In genomic region chr6:28995701-28996100, GRCm38 (mm10) we compare ENCODE assay signal across 28 mouse cellular contexts.
DNase-seq lines count a peak whose midpoint lies in the region; ATAC-seq and TF ChIP-seq lines count a peak whose summit lies in the region.
"Had no signal": no experiment of that assay in that cellular context is flagged by ENCODE, and none has a peak within 500 bp of the region (broad histone marks: within the 10 kb centered on the region; RNA-seq: fewer than 3 reads in every experiment).

No protein-coding gene starts in this region.

- H3K27me3 ChIP-seq in hindbrain, embryonic 15.5 days, result no peaks in the 10 kb centered on the region
- H3K27me3 ChIP-seq in hindbrain, postnatal 0 days (ENCODE audit: insufficient read depth, low read length), result no peaks in the 10 kb centered on the region
- H3K27me3 ChIP-seq in neural tube, embryonic 15.5 days (replicated peaks), result no peaks in the 10 kb centered on the region
- H3K27me3 ChIP-seq: embryonic facial prominence, embryonic 12.5 days; forebrain, embryonic 15.5 days; heart, embryonic 15.5 days; limb, embryonic 12.5 days; liver, embryonic 15.5 days; midbrain, embryonic 15.5 days had no signal

- 49% methylated on average over 10 of the region's 10 CpGs for WGBS in hindbrain, embryonic 15.5 days
- WGBS in hindbrain, postnatal 0 days, result 43% methylated on average over 10 of the region's 10 CpGs
- WGBS in neural tube, embryonic 15.5 days, result 31% methylated on average over 10 of the region's 10 CpGs

- H3K9ac ChIP-seq in hindbrain, embryonic 15.5 days, result no peak overlapping the region
- H3K9ac ChIP-seq in hindbrain, postnatal 0 days (replicated peaks; ENCODE audit: low read length), result no peak overlapping the region
- no peak overlapping the region for H3K9ac ChIP-seq in neural tube, embryonic 15.5 days (replicated peaks)
- H3K9ac ChIP-seq: embryonic facial prominence, embryonic 12.5 days; forebrain, embryonic 15.5 days; heart, embryonic 15.5 days; hindbrain, embryonic 14.5 days; limb, embryonic 12.5 days; liver, embryonic 15.5 days; lung, embryonic 14.5 days; midbrain, embryonic 15.5 days had no signal

- H3K4me1 ChIP-seq in hindbrain, embryonic 15.5 days (replicated peaks), result peaks cover 4% of the 10 kb centered on the region; the same call in 1 of the 2 replicates
- no peaks in the 10 kb centered on the region; the same call in 1 of the 2 replicates for H3K4me1 ChIP-seq in hindbrain, postnatal 0 days (ENCODE audit: insufficient read depth, low read length)
- peaks cover 11% of the 10 kb centered on the region for H3K4me1 ChIP-seq in neural tube, embryonic 15.5 days
- H3K4me1 ChIP-seq: embryonic facial prominence, embryonic 12.5 days; forebrain, embryonic 15.5 days; heart, embryonic 15.5 days; limb, embryonic 12.5 days; liver, embryonic 15.5 days had no signal

- peak; percentile 36 for DNase-seq in adrenal gland, postnatal 10 days
- DNase-seq in adrenal gland, adult 18-20 months (ENCODE audit: low spot score in 2 of 2), result no peak
- no peak for DNase-seq in hindbrain, postnatal 0 days (ENCODE audit: low spot score)
- DNase-seq in adrenal gland, postnatal 14 days, result peak; percentile 54
- DNase-seq: cerebellum, adult 11 months; cerebellum, adult 9-11 months; embryo, embryonic 11 days; gastrocnemius, adult 2 months; heart, postnatal 36 days; kidney, adult 18-20 months; kidney, postnatal 10 days; layer of hippocampus, adult 9-11 months; lung, embryonic 14.5 days; lung, postnatal 14 days; thymus, adult 2 months; thymus, postnatal 36 days had no signal

- H3K36me3 ChIP-seq in hindbrain, embryonic 15.5 days, result no peaks in the 10 kb centered on the region
- H3K36me3 ChIP-seq in hindbrain, postnatal 0 days (ENCODE audit: insufficient read depth, low read length), result no peaks in the 10 kb centered on the region
- no peaks in the 10 kb centered on the region for H3K36me3 ChIP-seq in neural tube, embryonic 15.5 days
- H3K36me3 ChIP-seq: embryonic facial prominence, embryonic 12.5 days; forebrain, embryonic 15.5 days; heart, embryonic 15.5 days; limb, embryonic 12.5 days; liver, embryonic 15.5 days; midbrain, embryonic 10.5 days; midbrain, embryonic 15.5 days had no signal

- H3K9me3 ChIP-seq in hindbrain, embryonic 15.5 days, result no peaks in the 10 kb centered on the region
- no peaks in the 10 kb centered on the region for H3K9me3 ChIP-seq in hindbrain, postnatal 0 days (ENCODE audit: low read length)
- no peaks in the 10 kb centered on the region for H3K9me3 ChIP-seq in neural tube, embryonic 15.5 days (replicated peaks)
- H3K9me3 ChIP-seq: embryonic facial prominence, embryonic 12.5 days; forebrain, embryonic 15.5 days; heart, embryonic 15.5 days; limb, embryonic 12.5 days; liver, embryonic 15.5 days; midbrain, embryonic 10.5 days; midbrain, embryonic 15.5 days had no signal

- ATAC-seq in hindbrain, embryonic 15.5 days (ENCODE audit: low FRiP score, low read depth), result 0 out of 2 replicates have a peak, but pooled peaks have one; percentile 45
- no peak for ATAC-seq in hindbrain, postnatal 0 days
- no peak for ATAC-seq in neural tube, embryonic 15.5 days (ENCODE audit: low FRiP score)
- no peak for ATAC-seq in megakaryocyte-erythroid progenitor cell, adult 5-6 weeks (replicated peaks; ENCODE audit: low FRiP score, low TSS enrichment, poor library complexity, severe bottlenecking)
- ATAC-seq: CD4-positive, CD25-positive, alpha-beta regulatory T cell, adult 4 months; forebrain, embryonic 15.5 days; midbrain, embryonic 15.5 days had no signal

- H3K4me2 ChIP-seq in hindbrain, embryonic 15.5 days, result no peak overlapping the region
- H3K4me2 ChIP-seq in hindbrain, postnatal 0 days (ENCODE audit: low read depth, low read length), result no peak overlapping the region
- no peak overlapping the region; the same call in 1 of the 2 replicates for H3K4me2 ChIP-seq in neural tube, embryonic 15.5 days
- H3K4me2 ChIP-seq: embryonic facial prominence, embryonic 12.5 days; forebrain, embryonic 15.5 days; heart, embryonic 15.5 days; hindbrain, embryonic 14.5 days; limb, embryonic 12.5 days; liver, embryonic 15.5 days; lung, embryonic 14.5 days; midbrain, embryonic 15.5 days had no signal

- no peak overlapping the region for H3K27ac ChIP-seq in hindbrain, embryonic 15.5 days (replicated peaks)
- no peak overlapping the region for H3K27ac ChIP-seq in hindbrain, postnatal 0 days
- H3K27ac ChIP-seq in neural tube, embryonic 15.5 days (replicated peaks), result peak overlapping the region; percentile 60
- H3K27ac ChIP-seq: embryonic facial prominence, embryonic 12.5 days; forebrain, embryonic 15.5 days; gastrocnemius, adult 2 months; heart, embryonic 15.5 days; hindbrain, embryonic 14.5 days; limb, embryonic 12.5 days; liver, embryonic 15.5 days; midbrain, embryonic 10.5 days; midbrain, embryonic 15.5 days had no signal

- no peak for TF ChIP-seq CTCF in hindbrain, postnatal 0 days (IDR thresholded peaks at IDR 0.05; ENCODE audit: low read depth)

- H3K4me3 ChIP-seq in hindbrain, embryonic 15.5 days, result no peak overlapping the region
- H3K4me3 ChIP-seq in hindbrain, postnatal 0 days (ENCODE audit: low read length), result no peak overlapping the region
- H3K4me3 ChIP-seq in neural tube, embryonic 15.5 days (replicated peaks), result no peak overlapping the region
- H3K4me3 ChIP-seq: embryonic facial prominence, embryonic 12.5 days; forebrain, embryonic 15.5 days; gastrocnemius, adult 2 months; heart, embryonic 15.5 days; limb, embryonic 12.5 days; liver, embryonic 15.5 days; midbrain, embryonic 10.5 days; midbrain, embryonic 15.5 days had no signal

Comparison
In these comparisons a context has a peak if more than half of its experiments do, and no peak if none do; other contexts are left out.
1. DNase-seq: peak in adrenal gland, postnatal 10 days (single experiment) and adrenal gland, postnatal 14 days (single experiment); none in adrenal gland, adult 18-20 months (0 of 2) and hindbrain, postnatal 0 days (single experiment).